Mouse (Mus musculus): ENCODE measurements around the gene Zfp740. TPM values are rescaled to one million over a fixed set of nuclear protein-coding genes. Genes with fewer than 3 reads are reported as not detected.

The Zfp740 gene
- polyA plus RNA-seq, 1 experiment, result 79.3 TPM

GRCm38 (mm10) chr15:102183076-102183475, 20.0 kb upstream of the Zfp740 start:
- Histone ChIP-seq H3K27me3 (ENCODE audit: control insufficient read depth, insufficient read depth, low read length) (no peaks in the 10 kb centered on the region), H3K4me3 (replicated peaks; ENCODE audit: insufficient read depth, low read depth, low read length) (no peak overlapping the region), H3K27ac (ENCODE audit: insufficient read depth, low read length) (no peak overlapping the region), H3K4me1 (ENCODE audit: control insufficient read depth, insufficient read depth, low read length) (peaks cover 2% of the 10 kb centered on the region; the same call in 1 of the 2 replicates)
- DNase-seq, result no peak
- TF ChIP-seq CTCF (IDR thresholded peaks at IDR 0.05; ENCODE audit: borderline replicate concordance, insufficient read depth, low read depth, low read length) (no peak), POLR2A (IDR thresholded peaks at IDR 0.05; ENCODE audit: borderline replicate concordance, insufficient read depth, low read length) (no peak)
- WGBS, result 81% methylated on average over 3 of the region's 3 CpGs

GRCm38 (mm10) chr15:102186239-102186638, 16.8 kb upstream of the Zfp740 start:
- no peak for DNase-seq
- H3K27ac ChIP-seq (ENCODE audit: insufficient read depth, low read length), result no peak overlapping the region
- H3K27me3 ChIP-seq (ENCODE audit: control insufficient read depth, insufficient read depth, low read length), result no peaks in the 10 kb centered on the region
- 80% methylated on average over 11 of the region's 11 CpGs for WGBS
- H3K4me3 ChIP-seq (replicated peaks; ENCODE audit: insufficient read depth, low read depth, low read length), result no peak overlapping the region
- no peaks in the 10 kb centered on the region for H3K4me1 ChIP-seq (ENCODE audit: control insufficient read depth, insufficient read depth, low read length)
- TF ChIP-seq POLR2A (IDR thresholded peaks at IDR 0.05; ENCODE audit: borderline replicate concordance, insufficient read depth, low read length) (no peak), CTCF (IDR thresholded peaks at IDR 0.05; ENCODE audit: borderline replicate concordance, insufficient read depth, low read depth, low read length) (no peak)

GRCm38 (mm10) chr15:102188096-102188495, 15.0 kb upstream of the Zfp740 start:
- Histone ChIP-seq H3K4me1 (ENCODE audit: control insufficient read depth, insufficient read depth, low read length) (no peaks in the 10 kb centered on the region), H3K27ac (ENCODE audit: insufficient read depth, low read length) (no peak overlapping the region), H3K27me3 (ENCODE audit: control insufficient read depth, insufficient read depth, low read length) (no peaks in the 10 kb centered on the region), H3K4me3 (replicated peaks; ENCODE audit: insufficient read depth, low read depth, low read length) (no peak overlapping the region)
- no peak for DNase-seq
- 88% methylated on average over 10 of the region's 10 CpGs for WGBS
- TF ChIP-seq CTCF (IDR thresholded peaks at IDR 0.05; ENCODE audit: borderline replicate concordance, insufficient read depth, low read depth, low read length), result no peak
- TF ChIP-seq POLR2A (IDR thresholded peaks at IDR 0.05; ENCODE audit: borderline replicate concordance, insufficient read depth, low read length), result no peak

GRCm38 (mm10) chr15:102188883-102189282, 14.2 kb upstream of the Zfp740 start:
- no peak for TF ChIP-seq CTCF (IDR thresholded peaks at IDR 0.05; ENCODE audit: borderline replicate concordance, insufficient read depth, low read depth, low read length)
- no peak for TF ChIP-seq POLR2A (IDR thresholded peaks at IDR 0.05; ENCODE audit: borderline replicate concordance, insufficient read depth, low read length)
- no peaks in the 10 kb centered on the region for H3K4me1 ChIP-seq (ENCODE audit: control insufficient read depth, insufficient read depth, low read length)
- no peak for DNase-seq
- 57% methylated on average over 6 of the region's 6 CpGs for WGBS
- H3K27ac ChIP-seq (ENCODE audit: insufficient read depth, low read length), result no peak overlapping the region
- H3K27me3 ChIP-seq (ENCODE audit: control insufficient read depth, insufficient read depth, low read length), result no peaks in the 10 kb centered on the region
- no peak overlapping the region for H3K4me3 ChIP-seq (replicated peaks; ENCODE audit: insufficient read depth, low read depth, low read length)

- Histone ChIP-seq H3K4me3 (replicated peaks; ENCODE audit: insufficient read depth, low read depth, low read length) (no peak overlapping the region), H3K27me3 (ENCODE audit: control insufficient read depth, insufficient read depth, low read length) (no peaks in the 10 kb centered on the region), H3K27ac (ENCODE audit: insufficient read depth, low read length) (no peak overlapping the region), H3K4me1 (ENCODE audit: control insufficient read depth, insufficient read depth, low read length) (no peaks in the 10 kb centered on the region)
- 87% methylated on average over 7 of the region's 7 CpGs for WGBS
- DNase-seq, result no peak
- TF ChIP-seq POLR2A (IDR thresholded peaks at IDR 0.05; ENCODE audit: borderline replicate concordance, insufficient read depth, low read length) (no peak), CTCF (IDR thresholded peaks at IDR 0.05; ENCODE audit: borderline replicate concordance, insufficient read depth, low read depth, low read length) (no peak)
These were observed 11.3 kb upstream of the Zfp740 start for GRCm38 (mm10) chr15:102191699-102192098.

GRCm38 (mm10) chr15:102192271-102192812, 10.7 kb upstream of the Zfp740 start:
- DNase-seq, result no peak
- TF ChIP-seq CTCF (IDR thresholded peaks at IDR 0.05; ENCODE audit: borderline replicate concordance, insufficient read depth, low read depth, low read length), result no peak
- no peak for TF ChIP-seq POLR2A (IDR thresholded peaks at IDR 0.05; ENCODE audit: borderline replicate concordance, insufficient read depth, low read length)
- WGBS, result 67% methylated on average over 7 of the region's 7 CpGs
- Histone ChIP-seq H3K27ac (ENCODE audit: insufficient read depth, low read length) (no peak overlapping the region), H3K27me3 (ENCODE audit: control insufficient read depth, insufficient read depth, low read length) (no peaks in the 10 kb centered on the region), H3K4me3 (replicated peaks; ENCODE audit: insufficient read depth, low read depth, low read length) (no peak overlapping the region), H3K4me1 (ENCODE audit: control insufficient read depth, insufficient read depth, low read length) (no peaks in the 10 kb centered on the region)

GRCm38 (mm10) chr15:102192820-102193386, 10.1 kb upstream of the Zfp740 start:
- DNase-seq, result no peak
- H3K27ac ChIP-seq (ENCODE audit: insufficient read depth, low read length), result no peak overlapping the region
- 84% methylated on average over 5 of the region's 5 CpGs for WGBS
- no peaks in the 10 kb centered on the region for H3K4me1 ChIP-seq (ENCODE audit: control insufficient read depth, insufficient read depth, low read length)
- TF ChIP-seq POLR2A (IDR thresholded peaks at IDR 0.05; ENCODE audit: borderline replicate concordance, insufficient read depth, low read length) (no peak), CTCF (IDR thresholded peaks at IDR 0.05; ENCODE audit: borderline replicate concordance, insufficient read depth, low read depth, low read length) (no peak)
- no peak overlapping the region for H3K4me3 ChIP-seq (replicated peaks; ENCODE audit: insufficient read depth, low read depth, low read length)
- H3K27me3 ChIP-seq (ENCODE audit: control insufficient read depth, insufficient read depth, low read length), result no peaks in the 10 kb centered on the region

- DNase-seq, result no peak
- 91% methylated on average over 4 of the region's 4 CpGs for WGBS
- TF ChIP-seq POLR2A (IDR thresholded peaks at IDR 0.05; ENCODE audit: borderline replicate concordance, insufficient read depth, low read length) (no peak), CTCF (IDR thresholded peaks at IDR 0.05; ENCODE audit: borderline replicate concordance, insufficient read depth, low read depth, low read length) (no peak)
- Histone ChIP-seq H3K4me3 (replicated peaks; ENCODE audit: insufficient read depth, low read depth, low read length) (no peak overlapping the region), H3K27ac (ENCODE audit: insufficient read depth, low read length) (no peak overlapping the region), H3K4me1 (ENCODE audit: control insufficient read depth, insufficient read depth, low read length) (no peaks in the 10 kb centered on the region), H3K27me3 (ENCODE audit: control insufficient read depth, insufficient read depth, low read length) (no peaks in the 10 kb centered on the region)
These were observed 9.4 kb upstream of the Zfp740 start for GRCm38 (mm10) chr15:102193652-102194051.

Measured in cerebellum, adult 2 months (tissue).